Mouse (Mus musculus) C2C12 (cell line): Measurements from ENCODE around the gene Otulin. TPM values are rescaled to one million over a fixed set of nuclear protein-coding genes. Genes with fewer than 3 reads are reported as not detected.

Source experiments
- H3K27me3 ChIP-seq: one replicate; pipeline ENCODE4 v1.6.1; 2011; ENCODE audit not compliant: control insufficient read depth, insufficient read depth, insufficient read length
- H3K36me3 ChIP-seq: one replicate; pipeline ENCODE4 v1.6.1; 2011; ENCODE audit not compliant: control insufficient read depth, insufficient read depth
- H3K4me3 ChIP-seq: one replicate; pipeline ENCODE4 v1.5.1; 2011; ENCODE audit warnings: mild to moderate bottlenecking, control low read depth; ENCODE audit not compliant: poor library complexity, insufficient read depth, severe bottlenecking
- H3K79me2 ChIP-seq: one replicate; pipeline ENCODE4 v1.6.1; 2011; ENCODE audit not compliant: control insufficient read depth, insufficient read depth
- H3K79me3 ChIP-seq: one replicate; pipeline ENCODE4 v1.6.1; 2011; ENCODE audit warnings: low read depth, control low read depth
- H3ac ChIP-seq: one replicate; pipeline ENCODE3; 2011; ENCODE audit warnings: low read depth; ENCODE audit not compliant: control insufficient read depth, insufficient read length
- CEBPB ChIP-seq: IDR thresholded peaks from one replicate; pipeline ENCODE4 v1.6.1; 2011; ENCODE audit warnings: low read depth, mild to moderate bottlenecking, control low read depth, moderate library complexity
- CTCF ChIP-seq: IDR thresholded peaks from one replicate; pipeline ENCODE4 v1.5.1; 2011; ENCODE audit not compliant: control insufficient read depth, insufficient read depth, insufficient read length
- FOSL1 ChIP-seq: IDR thresholded peaks from one replicate; pipeline ENCODE4 v1.8.0; 2011; ENCODE audit warnings: mild to moderate bottlenecking, low read length; ENCODE audit not compliant: poor library complexity, insufficient read depth, severe bottlenecking
- MAX ChIP-seq: IDR thresholded peaks from one replicate; pipeline ENCODE4 v1.6.1; 2011; ENCODE audit warnings: mild to moderate bottlenecking, control low read depth
- MYOD1 ChIP-seq: IDR thresholded peaks from one replicate; pipeline ENCODE4 v1.6.1; 2011; ENCODE audit warnings: low read depth; ENCODE audit not compliant: control insufficient read depth, insufficient read length
- MYOG ChIP-seq: IDR thresholded peaks from one replicate; pipeline ENCODE4 v1.6.1; 2011; ENCODE audit not compliant: control insufficient read depth, insufficient read length; ENCODE audit errors: extremely low read depth
- USF1 ChIP-seq: IDR thresholded peaks from one replicate; pipeline ENCODE4 v1.6.1; 2011; ENCODE audit warnings: low read depth, mild to moderate bottlenecking, control low read depth, moderate library complexity
- polyA plus RNA-seq: library from polyadenylated mRNA; unstranded; fragments of >200 nt; fragmentation: generic; extraction: Trizol; gene quantifications from one replicate; pipeline ENCODE4 v1.2.1, GENCODE M21; 2012; ENCODE audit warnings: missing spikeins

Otulin gene
- polyA plus RNA-seq, 1 experiment: 48.8 TPM

DNA sequence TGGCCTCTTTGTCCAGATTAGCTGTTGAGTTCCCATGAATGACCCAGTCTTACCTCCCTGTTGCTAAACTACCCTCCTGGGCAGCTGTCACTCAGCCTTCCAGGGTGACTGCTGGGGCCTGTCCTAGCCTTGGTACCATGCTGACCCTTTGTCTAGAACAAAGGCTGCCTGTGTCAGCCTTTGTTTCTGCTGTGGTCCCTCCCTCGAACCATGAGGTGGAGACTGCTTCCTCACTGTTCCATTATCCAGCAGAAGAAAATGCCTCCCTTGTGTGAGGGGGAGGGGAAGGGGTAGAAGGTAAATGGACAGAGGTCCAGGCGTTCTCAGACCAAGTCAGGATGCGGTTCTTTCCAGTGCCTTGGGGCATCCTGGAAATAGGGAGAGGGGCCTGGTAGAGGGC is 48.9 kb downstream of the Otulin start:
- Histone ChIP-seq H3K36me3 (peaks cover 98% of the 10 kb centered on the region), H3K79me3 (no peaks in the 10 kb centered on the region), H3K27me3 (no peaks in the 10 kb centered on the region), H3K4me3 (no peak overlapping the region), H3K79me2 (no peaks in the 10 kb centered on the region), H3ac (no peak overlapping the region)
- TF ChIP-seq USF1 (no peak), CTCF (no peak), MYOG (no peak), FOSL1 (no peak), CEBPB (no peak), MYOD1 (no peak)

DNA sequence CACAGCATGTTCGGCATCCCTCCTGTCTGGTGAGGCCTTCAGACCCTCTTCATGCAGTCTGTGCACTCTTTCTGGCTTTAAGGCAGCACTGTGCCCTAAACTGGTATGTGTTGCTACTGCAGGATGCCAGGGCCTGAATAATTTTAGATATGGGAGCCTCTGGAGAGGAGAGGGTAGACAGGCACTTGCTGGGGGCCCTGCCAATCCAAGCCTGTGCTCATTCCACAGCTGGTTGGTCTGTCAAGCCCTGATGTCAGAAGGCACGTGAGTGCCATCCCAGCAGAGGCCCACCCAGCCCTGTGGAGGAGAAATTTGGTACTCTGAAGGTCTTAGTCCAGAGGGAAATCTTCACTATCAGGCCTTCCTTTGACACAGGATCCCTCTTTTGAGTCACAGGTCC is 49.7 kb downstream of the Otulin start:
- H3ac ChIP-seq: no peak overlapping the region
- H3K27me3 ChIP-seq: no peaks in the 10 kb centered on the region
- H3K79me2 ChIP-seq: no peaks in the 10 kb centered on the region
- H3K4me3 ChIP-seq: no peak overlapping the region
- no peak for TF ChIP-seq MYOD1
- TF ChIP-seq CEBPB: no peak
- no peak for TF ChIP-seq CTCF
- TF ChIP-seq MAX: no peak
- no peak for TF ChIP-seq MYOG
- TF ChIP-seq USF1: no peak
- TF ChIP-seq FOSL1: no peak
- no peaks in the 10 kb centered on the region for H3K79me3 ChIP-seq
- peaks cover 98% of the 10 kb centered on the region for H3K36me3 ChIP-seq

DNA sequence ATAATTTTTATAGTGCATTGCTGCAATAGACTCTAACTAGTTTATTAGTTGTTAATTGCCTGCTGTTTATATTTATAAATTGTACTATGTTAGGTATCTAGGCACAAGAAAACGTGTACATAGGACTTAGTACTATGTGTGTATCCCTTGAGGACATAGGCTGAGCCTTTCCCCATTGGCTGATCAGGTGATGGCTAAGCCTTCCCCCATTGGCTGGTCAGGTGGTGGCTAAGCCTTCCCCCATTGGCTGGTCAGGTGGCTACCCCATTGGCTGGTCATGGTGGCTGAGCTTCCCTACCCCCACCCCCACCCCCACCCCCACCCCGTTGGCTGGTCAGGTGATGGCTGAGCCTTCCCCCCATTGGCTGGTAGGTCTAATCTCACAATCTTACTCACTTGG is 50.6 kb downstream of the Otulin start:
- no peaks in the 10 kb centered on the region for H3K27me3 ChIP-seq
- peaks cover 98% of the 10 kb centered on the region for H3K36me3 ChIP-seq
- H3K79me3 ChIP-seq: no peaks in the 10 kb centered on the region
- H3K79me2 ChIP-seq: no peaks in the 10 kb centered on the region
- no peak overlapping the region for H3ac ChIP-seq
- TF ChIP-seq FOSL1 (no peak), MYOG (no peak), USF1 (peak; percentile 65)
- H3K4me3 ChIP-seq: no peak overlapping the region

DNA sequence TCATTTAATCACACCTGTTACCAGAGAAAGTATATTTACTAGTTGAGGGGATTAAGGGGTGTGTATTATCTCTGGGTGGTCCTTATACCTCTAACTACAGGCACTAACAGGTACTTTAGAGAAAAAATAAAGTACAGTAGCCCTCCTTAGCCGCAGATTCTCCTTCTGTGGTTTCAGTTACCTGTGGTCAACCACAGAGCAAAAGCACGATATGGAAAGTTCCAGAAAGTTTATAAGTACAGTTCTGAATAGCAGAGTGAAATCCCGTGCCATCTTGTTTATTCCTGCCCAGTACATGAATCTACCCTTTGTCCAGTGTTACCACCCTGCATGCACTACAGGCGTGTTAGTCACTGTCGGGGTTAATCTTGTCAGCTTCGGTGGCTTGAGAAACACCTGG is 51.6 kb downstream of the Otulin start:
- H3K36me3 ChIP-seq: peaks cover 98% of the 10 kb centered on the region
- H3K27me3 ChIP-seq: no peaks in the 10 kb centered on the region
- H3ac ChIP-seq: no peak overlapping the region
- no peaks in the 10 kb centered on the region for H3K79me2 ChIP-seq
- no peak overlapping the region for H3K4me3 ChIP-seq
- no peaks in the 10 kb centered on the region for H3K79me3 ChIP-seq
- TF ChIP-seq MYOD1 (no peak), MYOG (no peak), MAX (no peak), CEBPB (no peak), FOSL1 (no peak), USF1 (no peak), CTCF (no peak)

DNA sequence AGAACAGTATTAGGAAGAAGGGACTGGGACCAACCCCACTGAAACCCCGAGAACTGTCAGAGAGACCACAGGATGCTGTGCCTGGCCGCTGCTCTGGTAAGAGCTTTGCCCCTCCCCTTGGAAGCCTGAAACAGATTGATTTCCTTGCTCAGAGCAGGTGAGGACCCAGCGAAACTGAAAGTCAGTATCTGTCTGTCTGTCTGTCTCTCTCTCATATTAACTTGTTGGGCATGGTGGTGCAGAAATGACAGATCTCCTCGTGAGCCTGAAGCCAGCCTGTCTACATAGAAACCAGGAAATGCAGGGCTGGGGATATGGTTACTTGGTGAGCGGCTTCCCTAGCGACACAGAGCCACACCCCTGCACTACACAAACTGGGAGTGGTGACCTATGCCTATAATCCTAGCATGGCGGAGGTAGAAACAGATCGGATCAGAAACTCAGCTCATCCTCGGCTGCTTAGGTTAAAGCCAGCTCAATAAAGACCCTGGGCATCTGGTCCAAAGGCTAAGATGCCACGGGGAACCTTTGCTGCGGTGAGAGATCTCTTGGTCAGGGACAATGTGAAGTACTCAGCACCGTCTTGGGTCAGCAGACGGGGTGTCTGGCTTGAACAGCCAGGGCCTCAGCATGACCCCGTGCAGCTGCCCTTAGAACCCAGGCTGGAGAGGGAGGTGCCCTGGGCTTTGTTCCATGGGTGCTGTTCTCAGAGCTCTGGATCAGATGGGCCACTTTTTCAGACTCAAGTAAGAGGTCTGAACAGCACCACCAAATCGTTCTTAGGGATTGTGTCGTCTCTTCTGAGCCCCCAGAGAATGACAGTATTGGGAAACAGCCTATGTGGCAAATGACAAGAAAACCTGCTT is 52.3 kb downstream of the Otulin start:
- Histone ChIP-seq H3K36me3 (peaks cover 98% of the 10 kb centered on the region), H3K79me2 (no peaks in the 10 kb centered on the region), H3ac (no peak overlapping the region), H3K79me3 (no peaks in the 10 kb centered on the region), H3K4me3 (no peak overlapping the region), H3K27me3 (no peaks in the 10 kb centered on the region)
- no peak for TF ChIP-seq CEBPB
- no peak for TF ChIP-seq CTCF
- no peak for TF ChIP-seq MYOG
- no peak for TF ChIP-seq MYOD1
- no peak for TF ChIP-seq USF1
- TF ChIP-seq FOSL1: no peak
- no peak for TF ChIP-seq MAX

DNA sequence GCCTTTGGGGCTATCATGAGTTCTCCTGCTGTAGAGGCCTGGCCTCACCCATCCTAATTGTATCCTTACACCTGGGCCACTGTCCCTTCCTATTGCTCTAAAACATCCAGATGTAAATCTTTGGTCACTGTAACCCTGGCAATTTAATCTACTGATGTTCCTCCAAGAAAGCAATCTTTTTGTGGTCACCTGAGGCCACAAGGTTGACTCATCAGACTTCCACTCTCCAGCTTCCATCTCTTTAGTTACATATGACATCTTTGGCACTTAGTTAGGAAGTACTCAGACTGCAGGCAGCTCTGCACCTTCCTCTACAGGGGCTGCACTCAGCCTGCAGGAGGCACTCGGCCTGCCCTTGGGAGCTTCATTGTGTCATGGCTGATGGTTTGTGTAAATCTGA is 53.6 kb downstream of the Otulin start:
- H3K79me2 ChIP-seq: no peaks in the 10 kb centered on the region
- H3K4me3 ChIP-seq: no peak overlapping the region
- no peaks in the 10 kb centered on the region for H3K79me3 ChIP-seq
- peaks cover 100% of the 10 kb centered on the region for H3K36me3 ChIP-seq
- TF ChIP-seq FOSL1 (no peak), CTCF (no peak), CEBPB (no peak), MAX (no peak), MYOG (no peak), USF1 (no peak), MYOD1 (no peak)
- H3K27me3 ChIP-seq: no peaks in the 10 kb centered on the region
- no peak overlapping the region for H3ac ChIP-seq
